Mouse (Mus musculus): ENCODE results near the gene Meis1. TPM values are rescaled to one million over a fixed set of nuclear protein-coding genes. Genes with fewer than 3 reads are reported as not detected.

Gene Meis1
- total and polyA plus RNA-seq, 3 experiments: 8.2 to 16.5 TPM; not detected in 1

GRCm38 (mm10) chr11:19019204-19020171 lies 703 bp upstream of the Meis1 start (continued):
- no peak for TF ChIP-seq E2F4 (IDR thresholded peaks at IDR 0.05; ENCODE audit: borderline replicate concordance, low read depth, low read length)
- no peak; the same call in 1 of the 2 replicates for TF ChIP-seq MXI1 (IDR thresholded peaks at IDR 0.05; ENCODE audit: low read depth, low read length)
- no peak for TF ChIP-seq BHLHE40 (IDR thresholded peaks at IDR 0.05; ENCODE audit: borderline replicate concordance, low read depth, low read length)

- Histone ChIP-seq H3K27ac (ENCODE audit: control insufficient read depth, low read depth, low read length) (peak overlapping the region; percentile 87), H3K9me3 (replicated peaks; ENCODE audit: insufficient read depth, low read length) (no peaks in the 10 kb centered on the region), H3K36me3 (ENCODE audit: control insufficient read depth in 1 of 2, insufficient read depth in 2 of 2, low read length in 2 of 2) (peaks cover 0 to 8% of the 10 kb centered on the region in 2 experiments; a peak in 2 of 4 replicates), H3K9ac (ENCODE audit: control insufficient read depth, low read depth, low read length, poor library complexity, severe bottlenecking) (peak overlapping the region; percentile 81), H3K4me1 (ENCODE audit: control insufficient read depth in 1 of 2, insufficient read depth in 2 of 2, low read length in 2 of 2) (no peaks in the 10 kb centered on the region; a peak in 3 of 4 replicates), H3K4me3 (ENCODE audit: control insufficient read depth in 1 of 2, insufficient read depth in 1 of 2, low read depth in 2 of 2, low read length in 2 of 2) (peak overlapping the region; percentile 68 to 83), H3K79me2 (ENCODE audit: control insufficient read depth, insufficient read depth, low read length, poor library complexity) (peaks cover 18% of the 10 kb centered on the region), H3K27me3 (ENCODE audit: control insufficient read depth in 1 of 2, insufficient read depth in 2 of 2, low read length in 2 of 2) (no peaks in the 10 kb centered on the region)
- TF ChIP-seq CTCF (IDR thresholded peaks at IDR 0.05 in 2 of 3, conservative IDR thresholded peaks at IDR 0.05 in 1 of 3; ENCODE audit: control insufficient read depth in 1 of 3, insufficient read depth in 1 of 3, low read depth in 2 of 3, low read length in 3 of 3, poor library complexity in 1 of 3, severe bottlenecking in 1 of 3) (no peak), EP300 (IDR thresholded peaks at IDR 0.05; ENCODE audit: low read depth in 1 of 2, low read length in 2 of 2) (0 out of 4 replicates have a peak, but pooled peaks of 1 of the 2 experiments have one; percentile 4), USF1 (IDR thresholded peaks at IDR 0.05; ENCODE audit: low read depth, low read length) (no peak), E2F4 (IDR thresholded peaks at IDR 0.05; ENCODE audit: borderline replicate concordance, low read depth, low read length) (no peak), ELF1 (IDR thresholded peaks at IDR 0.05; ENCODE audit: low read depth, low read length) (0 out of 2 replicates have a peak, but pooled peaks have one; percentile 18), SMC3 (IDR thresholded peaks at IDR 0.05; ENCODE audit: low read depth, low read length) (peak; percentile 18), MAX (IDR thresholded peaks at IDR 0.05; ENCODE audit: low read length) (peak; percentile 39), MXI1 (IDR thresholded peaks at IDR 0.05; ENCODE audit: low read depth, low read length) (peak; percentile 47; the same call in 1 of the 2 replicates), RCOR1 (IDR thresholded peaks at IDR 0.05; ENCODE audit: low read depth, low read length) (no peak; the same call in 1 of the 2 replicates), CHD1 (IDR thresholded peaks at IDR 0.05; ENCODE audit: low read depth, low read length) (peak; percentile 95; the same call in 1 of the 2 replicates), NELFE (IDR thresholded peaks at IDR 0.05; ENCODE audit: low read depth, low read length) (peak; percentile 7; the same call in 1 of the 2 replicates), ZNF384 (IDR thresholded peaks at IDR 0.05; ENCODE audit: low read depth, low read length) (no peak), HCFC1 (IDR thresholded peaks at IDR 0.05; ENCODE audit: low read depth, low read length) (no peak), TBP (IDR thresholded peaks at IDR 0.05; ENCODE audit: low read depth, low read length) (peak; percentile 61; the same call in 1 of the 2 replicates), GATA1 (IDR thresholded peaks at IDR 0.05; ENCODE audit: low read depth, low read length) (peak; percentile 1; the same call in 1 of the 2 replicates), MYC (IDR thresholded peaks at IDR 0.05; ENCODE audit: low read depth, low read length) (peak; percentile 74), ETS1 (IDR thresholded peaks at IDR 0.05; ENCODE audit: low read depth, low read length) (peak; percentile 28; the same call in 1 of the 2 replicates)
- DNase-seq (ENCODE audit: low read depth, low spot score): peak; percentile 86
Measured at GRCm38 (mm10) chr11:19017719-19018413, 919 bp downstream of the Meis1 start.
